Mouse (Mus musculus): ENCODE measurements at regions not wholly inside any gene's neighbourhood (a gene's known extent, or its start where the extent isn't known, plus 50 kb on each side); places are given as distances from the start of the nearest gene placed in this dataset.
A peak's percentile ranks its signal among the peaks of the same experiment; 100 is the strongest.

GRCm38 (mm10) chr10:10116442-10116841 is 215.6 kb upstream of the Stxbp5 start:
- Histone ChIP-seq H3K4me2 (ENCODE audit: low read length) (no peak overlapping the region), H3K36me3 (ENCODE audit: control insufficient read depth, insufficient read depth, low read length) (no peaks in the 10 kb centered on the region), H3K4me1 (ENCODE audit: control insufficient read depth, insufficient read depth, low read length) (no peaks in the 10 kb centered on the region), H3K9ac (replicated peaks; ENCODE audit: low read length) (no peak overlapping the region), H3K9me3 (ENCODE audit: control insufficient read depth, low read length) (no peaks in the 10 kb centered on the region), H3K4me3 (replicated peaks; ENCODE audit: low read depth, low read length) (no peak overlapping the region), H3K27me3 (ENCODE audit: control insufficient read depth, insufficient read depth, low read length) (no peaks in the 10 kb centered on the region), H3K27ac (replicated peaks; ENCODE audit: low read depth, low read length) (no peak overlapping the region)
- DNase-seq: no peak
- no peak for ATAC-seq (ENCODE audit: low FRiP score, low TSS enrichment)
- 74% methylated on average over 2 of the region's 2 CpGs for WGBS

DNA sequence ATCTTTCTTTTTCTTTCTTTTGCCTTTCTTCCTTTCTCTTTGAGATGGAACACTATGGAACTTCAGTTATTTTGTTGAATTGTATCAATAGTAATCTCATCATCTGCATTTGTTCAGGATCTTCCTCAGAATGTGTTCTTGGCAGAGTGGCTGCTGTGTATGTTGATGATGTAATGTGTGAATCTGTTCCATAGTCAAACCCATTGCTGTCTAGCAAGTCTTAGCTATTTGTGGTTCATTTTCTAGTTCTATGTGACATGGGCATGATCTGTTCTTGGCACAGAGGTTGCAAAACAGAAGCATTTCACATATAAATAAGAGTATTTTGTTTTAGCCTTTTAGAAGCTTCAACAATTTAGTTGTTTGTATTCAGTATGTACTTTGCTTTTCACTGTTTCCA is 212.4 kb upstream of the Stxbp5 start:
- no peaks in the 10 kb centered on the region for H3K9me3 ChIP-seq (ENCODE audit: control insufficient read depth, low read length)
- ATAC-seq (ENCODE audit: low FRiP score, low TSS enrichment) (no peak), DNase-seq (no peak)
- H3K27me3 ChIP-seq (ENCODE audit: control insufficient read depth, insufficient read depth, low read length): no peaks in the 10 kb centered on the region
- H3K27ac ChIP-seq (replicated peaks; ENCODE audit: low read depth, low read length): no peak overlapping the region
- H3K9ac ChIP-seq (replicated peaks; ENCODE audit: low read length): no peak overlapping the region
- no peak overlapping the region for H3K4me2 ChIP-seq (ENCODE audit: low read length)
- H3K36me3 ChIP-seq (ENCODE audit: control insufficient read depth, insufficient read depth, low read length): no peaks in the 10 kb centered on the region
- H3K4me1 ChIP-seq (ENCODE audit: control insufficient read depth, insufficient read depth, low read length): no peaks in the 10 kb centered on the region
- no peak overlapping the region for H3K4me3 ChIP-seq (replicated peaks; ENCODE audit: low read depth, low read length)

DNA sequence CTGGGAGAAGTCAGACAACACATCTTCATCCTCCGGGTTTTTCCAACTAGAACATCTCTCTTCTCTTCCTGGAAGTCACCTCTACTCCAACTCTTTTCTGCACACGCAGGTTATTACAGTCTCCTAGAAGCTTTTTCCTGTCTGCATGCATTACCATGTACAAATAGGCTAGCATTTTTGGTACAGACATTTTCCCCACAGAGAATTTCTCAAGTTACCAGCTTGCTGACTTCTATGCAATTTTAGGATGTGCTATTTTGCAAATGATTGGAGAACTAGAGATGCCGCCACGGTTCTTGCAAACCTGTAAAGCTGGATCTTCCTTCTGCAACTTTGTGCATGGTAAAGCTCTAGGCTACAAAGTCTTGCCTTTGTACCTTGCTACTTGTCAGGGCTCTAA is 210.2 kb upstream of the Stxbp5 start:
- DNase-seq (no peak), ATAC-seq (ENCODE audit: low FRiP score, low TSS enrichment) (no peak)
- Histone ChIP-seq H3K9ac (replicated peaks; ENCODE audit: low read length) (no peak overlapping the region), H3K27ac (replicated peaks; ENCODE audit: low read depth, low read length) (no peak overlapping the region), H3K4me1 (ENCODE audit: control insufficient read depth, insufficient read depth, low read length) (no peaks in the 10 kb centered on the region), H3K4me3 (replicated peaks; ENCODE audit: low read depth, low read length) (no peak overlapping the region), H3K27me3 (ENCODE audit: control insufficient read depth, insufficient read depth, low read length) (no peaks in the 10 kb centered on the region), H3K36me3 (ENCODE audit: control insufficient read depth, insufficient read depth, low read length) (no peaks in the 10 kb centered on the region), H3K4me2 (ENCODE audit: low read length) (no peak overlapping the region), H3K9me3 (ENCODE audit: control insufficient read depth, low read length) (no peaks in the 10 kb centered on the region)
- 94% methylated on average over 4 of the region's 4 CpGs for WGBS

DNA sequence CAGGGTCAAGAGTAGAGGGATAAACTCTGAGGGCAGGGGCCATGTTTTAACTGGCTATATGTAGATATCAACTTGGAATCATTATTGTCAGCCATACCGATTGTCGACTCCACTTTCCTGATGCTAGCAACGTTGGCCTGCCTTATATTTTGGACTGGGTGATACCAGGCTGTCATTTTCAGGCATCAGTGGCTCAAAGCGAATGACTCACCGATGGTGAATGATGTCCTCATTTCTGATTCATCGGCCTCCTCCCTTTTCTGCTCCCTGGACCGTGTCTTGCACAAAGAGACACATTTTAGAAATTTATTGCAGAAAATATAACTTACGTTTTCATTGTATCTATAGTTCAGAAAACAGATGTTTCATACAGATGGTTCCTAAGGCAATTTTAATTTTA is 209.0 kb upstream of the Stxbp5 start:
- no peaks in the 10 kb centered on the region for H3K9me3 ChIP-seq (ENCODE audit: control insufficient read depth, low read length)
- H3K27me3 ChIP-seq (ENCODE audit: control insufficient read depth, insufficient read depth, low read length): no peaks in the 10 kb centered on the region
- no peaks in the 10 kb centered on the region for H3K4me1 ChIP-seq (ENCODE audit: control insufficient read depth, insufficient read depth, low read length)
- WGBS: 76% methylated on average over 8 of the region's 8 CpGs
- no peak for DNase-seq
- ATAC-seq (ENCODE audit: low FRiP score, low TSS enrichment): no peak
- no peak overlapping the region for H3K4me3 ChIP-seq (replicated peaks; ENCODE audit: low read depth, low read length)
- no peaks in the 10 kb centered on the region for H3K36me3 ChIP-seq (ENCODE audit: control insufficient read depth, insufficient read depth, low read length)
- no peak overlapping the region for H3K27ac ChIP-seq (replicated peaks; ENCODE audit: low read depth, low read length)
- no peak overlapping the region for H3K4me2 ChIP-seq (ENCODE audit: low read length)
- H3K9ac ChIP-seq (replicated peaks; ENCODE audit: low read length): no peak overlapping the region

- no peak overlapping the region for H3K9ac ChIP-seq (replicated peaks; ENCODE audit: low read length)
- no peaks in the 10 kb centered on the region for H3K36me3 ChIP-seq (ENCODE audit: control insufficient read depth, insufficient read depth, low read length)
- peak; percentile 44 for DNase-seq
- H3K27me3 ChIP-seq (ENCODE audit: control insufficient read depth, insufficient read depth, low read length): no peaks in the 10 kb centered on the region
- no peak overlapping the region for H3K27ac ChIP-seq (replicated peaks; ENCODE audit: low read depth, low read length)
- no peaks in the 10 kb centered on the region for H3K4me1 ChIP-seq (ENCODE audit: control insufficient read depth, insufficient read depth, low read length)
- WGBS: 51% methylated on average over 3 of the region's 3 CpGs
- H3K9me3 ChIP-seq (ENCODE audit: control insufficient read depth, low read length): no peaks in the 10 kb centered on the region
- peak; percentile 67 for ATAC-seq (ENCODE audit: low FRiP score, low TSS enrichment)
- H3K4me3 ChIP-seq (replicated peaks; ENCODE audit: low read depth, low read length): no peak overlapping the region
- H3K4me2 ChIP-seq (ENCODE audit: low read length): no peak overlapping the region
These were observed 206.2 kb upstream of the Stxbp5 start for GRCm38 (mm10) chr10:10107123-10107525.

- no peaks in the 10 kb centered on the region for H3K36me3 ChIP-seq (ENCODE audit: control insufficient read depth, insufficient read depth, low read length)
- H3K27ac ChIP-seq (replicated peaks; ENCODE audit: low read depth, low read length): no peak overlapping the region
- no peak overlapping the region for H3K4me2 ChIP-seq (ENCODE audit: low read length)
- no peak overlapping the region for H3K4me3 ChIP-seq (replicated peaks; ENCODE audit: low read depth, low read length)
- DNase-seq (no peak), ATAC-seq (ENCODE audit: low FRiP score, low TSS enrichment) (no peak)
- no peaks in the 10 kb centered on the region for H3K4me1 ChIP-seq (ENCODE audit: control insufficient read depth, insufficient read depth, low read length)
- WGBS: 100% methylated on average over 1 of the region's 1 CpGs
- H3K27me3 ChIP-seq (ENCODE audit: control insufficient read depth, insufficient read depth, low read length): no peaks in the 10 kb centered on the region
- H3K9ac ChIP-seq (replicated peaks; ENCODE audit: low read length): no peak overlapping the region
- no peaks in the 10 kb centered on the region for H3K9me3 ChIP-seq (ENCODE audit: control insufficient read depth, low read length)
These were observed 205.8 kb upstream of the Stxbp5 start for GRCm38 (mm10) chr10:10106646-10107045.

DNA sequence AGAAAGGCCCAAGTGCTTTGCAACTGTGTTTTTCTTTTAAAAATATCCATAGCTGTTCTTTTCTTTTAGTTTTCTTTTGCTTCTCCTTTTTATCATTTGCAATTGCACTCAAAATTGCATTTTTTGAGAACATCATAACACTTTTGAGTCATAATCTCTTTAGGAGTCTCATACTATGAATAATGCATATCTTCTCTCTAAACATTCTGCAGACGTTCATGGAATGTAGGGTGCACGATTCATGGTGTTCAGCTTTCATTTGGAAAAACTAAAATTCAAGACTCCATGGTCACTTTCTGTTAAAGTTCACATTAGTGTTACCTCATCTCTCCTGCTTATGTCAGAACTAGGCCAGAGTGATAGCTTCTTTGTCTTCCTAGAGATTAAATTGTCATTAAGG is 200.8 kb upstream of the Stxbp5 start:
- WGBS: 64% methylated on average over 2 of the region's 2 CpGs
- Histone ChIP-seq H3K4me2 (ENCODE audit: low read length) (no peak overlapping the region), H3K36me3 (ENCODE audit: control insufficient read depth, insufficient read depth, low read length) (no peaks in the 10 kb centered on the region), H3K27me3 (ENCODE audit: control insufficient read depth, insufficient read depth, low read length) (no peaks in the 10 kb centered on the region), H3K4me3 (replicated peaks; ENCODE audit: low read depth, low read length) (no peak overlapping the region), H3K9ac (replicated peaks; ENCODE audit: low read length) (no peak overlapping the region), H3K4me1 (ENCODE audit: control insufficient read depth, insufficient read depth, low read length) (no peaks in the 10 kb centered on the region), H3K27ac (replicated peaks; ENCODE audit: low read depth, low read length) (no peak overlapping the region), H3K9me3 (ENCODE audit: control insufficient read depth, low read length) (no peaks in the 10 kb centered on the region)
- no peak for ATAC-seq (ENCODE audit: low FRiP score, low TSS enrichment)
- DNase-seq: no peak

GRCm38 (mm10) chr10:10098521-10098920 is 197.6 kb upstream of the Stxbp5 start:
- H3K36me3 ChIP-seq (ENCODE audit: control insufficient read depth, insufficient read depth, low read length): no peaks in the 10 kb centered on the region
- H3K27me3 ChIP-seq (ENCODE audit: control insufficient read depth, insufficient read depth, low read length): no peaks in the 10 kb centered on the region
- H3K27ac ChIP-seq (replicated peaks; ENCODE audit: low read depth, low read length): no peak overlapping the region
- ATAC-seq (ENCODE audit: low FRiP score, low TSS enrichment) (no peak), DNase-seq (no peak)
- H3K4me3 ChIP-seq (replicated peaks; ENCODE audit: low read depth, low read length): no peak overlapping the region
- no peak overlapping the region for H3K4me2 ChIP-seq (ENCODE audit: low read length)
- H3K9ac ChIP-seq (replicated peaks; ENCODE audit: low read length): no peak overlapping the region
- WGBS: 92% methylated on average over 1 of the region's 1 CpGs
- no peaks in the 10 kb centered on the region for H3K9me3 ChIP-seq (ENCODE audit: control insufficient read depth, low read length)
- H3K4me1 ChIP-seq (ENCODE audit: control insufficient read depth, insufficient read depth, low read length): no peaks in the 10 kb centered on the region

- Histone ChIP-seq H3K9me3 (ENCODE audit: control insufficient read depth, low read length) (no peaks in the 10 kb centered on the region), H3K4me1 (ENCODE audit: control insufficient read depth, insufficient read depth, low read length) (no peaks in the 10 kb centered on the region), H3K4me2 (ENCODE audit: low read length) (no peak overlapping the region), H3K9ac (replicated peaks; ENCODE audit: low read length) (no peak overlapping the region), H3K27ac (replicated peaks; ENCODE audit: low read depth, low read length) (no peak overlapping the region), H3K4me3 (replicated peaks; ENCODE audit: low read depth, low read length) (no peak overlapping the region), H3K36me3 (ENCODE audit: control insufficient read depth, insufficient read depth, low read length) (no peaks in the 10 kb centered on the region), H3K27me3 (ENCODE audit: control insufficient read depth, insufficient read depth, low read length) (no peaks in the 10 kb centered on the region)
- DNase-seq (no peak), ATAC-seq (ENCODE audit: low FRiP score, low TSS enrichment) (no peak)
- 93% methylated on average over 1 of the region's 1 CpGs for WGBS
These were observed 193.2 kb upstream of the Stxbp5 start for GRCm38 (mm10) chr10:10094113-10094512.
